Mouse (Mus musculus): ENCODE data around the gene Nt5c3b.

Nt5c3b gene

GRCm38 (mm10) chr11:100430052-100430451, 11.6 kb downstream of the Nt5c3b start:
- in situ Hi-C loops (cut with MboI; ENCODE audit: unreplicated experiment in 2 of 2), result no loop called here

GRCm38 (mm10) chr11:100428612-100429199, 12.9 kb downstream of the Nt5c3b start:
- in situ Hi-C loops (cut with MboI; ENCODE audit: unreplicated experiment in 2 of 2), result loop anchor here (5.0 to 10.0 kb wide), 4 partner anchors 126 to 526 kb away; no protein-coding TSS in a partner anchor

- in situ Hi-C loops (cut with MboI; ENCODE audit: unreplicated experiment in 2 of 2), result loop anchor here (5.0 to 10.0 kb wide), 4 partner anchors 128 to 528 kb away; no protein-coding TSS in a partner anchor
Measured at GRCm38 (mm10) chr11:100426820-100427219, 14.8 kb downstream of the Nt5c3b start.

GRCm38 (mm10) chr11:100425851-100426250, 15.8 kb downstream of the Nt5c3b start:
- in situ Hi-C loops (cut with MboI; ENCODE audit: unreplicated experiment in 2 of 2), result loop anchor here (5.0 to 10.0 kb wide), 4 partner anchors 129 to 529 kb away; no protein-coding TSS in a partner anchor

- in situ Hi-C loops (cut with MboI; ENCODE audit: unreplicated experiment in 2 of 2), result loop anchor here (5.0 to 10.0 kb wide), 4 partner anchors 131 to 533 kb away; no protein-coding TSS in a partner anchor
Measured at GRCm38 (mm10) chr11:100423836-100424235, 17.8 kb downstream of the Nt5c3b start.

- in situ Hi-C loops (cut with MboI; ENCODE audit: unreplicated experiment in 2 of 2), result loop anchor here (5.0 to 10.0 kb wide), 4 partner anchors 133 to 536 kb away; no protein-coding TSS in a partner anchor
Measured at GRCm38 (mm10) chr11:100421537-100421936, 20.1 kb downstream of the Nt5c3b start.

- in situ Hi-C loops (cut with MboI; ENCODE audit: unreplicated experiment in 2 of 2), result loop anchor here in 1 of 2 experiments (10.0 kb wide), 1 partner anchor 260 kb away; no protein-coding TSS in a partner anchor
Measured at GRCm38 (mm10) chr11:100414914-100415822, 26.4 kb downstream of the Nt5c3b start, which contains the start of gene Fkbp10. Fkbp10 (plus strand) TSS chr11:100415697.

- in situ Hi-C loops (cut with MboI; ENCODE audit: unreplicated experiment in 2 of 2), result loop anchor here in 1 of 2 experiments (10.0 kb wide), 1 partner anchor 261 kb away; no protein-coding TSS in a partner anchor
Measured at GRCm38 (mm10) chr11:100414021-100414913, 27.3 kb downstream of the Nt5c3b start, which contains the start of gene P3h4. P3h4 (minus strand) TSS chr11:100414836.

GRCm38 (mm10) chr11:100413541-100413940, 28.1 kb downstream of the Nt5c3b start:
- in situ Hi-C loops (cut with MboI; ENCODE audit: unreplicated experiment in 2 of 2), result loop anchor here in 1 of 2 experiments (10.0 kb wide), 1 partner anchor 261 kb away; no protein-coding TSS in a partner anchor

GRCm38 (mm10) chr11:100411736-100412135, 29.9 kb downstream of the Nt5c3b start:
- in situ Hi-C loops (cut with MboI; ENCODE audit: unreplicated experiment in 2 of 2), result loop anchor here in 1 of 2 experiments (10.0 kb wide), 1 partner anchor 263 kb away; no protein-coding TSS in a partner anchor

- in situ Hi-C loops (cut with MboI; ENCODE audit: unreplicated experiment in 2 of 2), result loop anchor here (5.0 to 10.0 kb wide), 3 partner anchors 42 to 265 kb away; no protein-coding TSS in a partner anchor
Measured at GRCm38 (mm10) chr11:100409686-100410085, 31.9 kb downstream of the Nt5c3b start.

GRCm38 (mm10) chr11:100408835-100409462, 32.7 kb downstream of the Nt5c3b start:
- in situ Hi-C loops (cut with MboI; ENCODE audit: unreplicated experiment in 2 of 2), result loop anchor here (5.0 kb wide), 2 partner anchors 42 to 47 kb away; no protein-coding TSS in a partner anchor

GRCm38 (mm10) chr11:100408076-100408834, 33.4 kb downstream of the Nt5c3b start:
- in situ Hi-C loops (cut with MboI; ENCODE audit: unreplicated experiment in 2 of 2), result loop anchor here (5.0 kb wide), 2 partner anchors 41 to 46 kb away; no protein-coding TSS in a partner anchor

- in situ Hi-C loops (cut with MboI; ENCODE audit: unreplicated experiment in 2 of 2), result loop anchor here (5.0 kb wide), 2 partner anchors 40 to 45 kb away; no protein-coding TSS in a partner anchor
Measured at GRCm38 (mm10) chr11:100406995-100407705, 34.5 kb downstream of the Nt5c3b start.

- in situ Hi-C loops (cut with MboI; ENCODE audit: unreplicated experiment in 2 of 2), result loop anchor here (5.0 kb wide), 2 partner anchors 39 to 44 kb away; no protein-coding TSS in a partner anchor
Measured at GRCm38 (mm10) chr11:100406273-100406672, 35.3 kb downstream of the Nt5c3b start.

- in situ Hi-C loops (cut with MboI; ENCODE audit: unreplicated experiment in 2 of 2), result loop anchor here (5.0 kb wide), 2 partner anchors 37 to 42 kb away; no protein-coding TSS in a partner anchor
Measured at GRCm38 (mm10) chr11:100404456-100405074, 37.0 kb downstream of the Nt5c3b start.
